Mouse (Mus musculus): ENCODE measurements at regions not wholly inside any gene's neighbourhood (a gene's known extent, or its start where the extent isn't known, plus 50 kb on each side); places are given as distances from the start of the nearest gene placed in this dataset.

- ATAC-seq (replicated peaks; ENCODE audit: low read depth, poor library complexity, severe bottlenecking) = no peak
Measured at GRCm38 (mm10) chr1:156994005-156994643, 54.7 kb upstream of the Ralgps2 start.

GRCm38 (mm10) chr1:156993105-156993504 lies 53.7 kb upstream of the Ralgps2 start:
- no peak for ATAC-seq (replicated peaks; ENCODE audit: low read depth, poor library complexity, severe bottlenecking)

- no peak for ATAC-seq (replicated peaks; ENCODE audit: low read depth, poor library complexity, severe bottlenecking)
Measured at GRCm38 (mm10) chr1:156992536-156992935, 53.1 kb upstream of the Ralgps2 start.

- ATAC-seq (replicated peaks; ENCODE audit: low read depth, poor library complexity, severe bottlenecking) = no peak
Measured at GRCm38 (mm10) chr1:156990567-156991494, 51.4 kb upstream of the Ralgps2 start.

GRCm38 (mm10) chr1:156990112-156990511 lies 50.7 kb upstream of the Ralgps2 start:
- ATAC-seq (replicated peaks; ENCODE audit: low read depth, poor library complexity, severe bottlenecking) = no peak

GRCm38 (mm10) chr1:156989149-156989785 lies 49.8 kb upstream of the Ralgps2 start:
- no peak for ATAC-seq (replicated peaks; ENCODE audit: low read depth, poor library complexity, severe bottlenecking)

Measured in common myeloid progenitor, adult 5-6 weeks (primary cell).